Mouse (Mus musculus) erythroblast, embryonic 14.5 days (primary cell): ENCODE data around the gene Galnt17.

Experiments
- GATA1 ChIP-seq: IDR thresholded peaks from 2 replicates; pipeline ENCODE4 v1.6.1; 2012; ENCODE audit warnings: low read length, inconsistent platforms, mixed read lengths
- TAL1 ChIP-seq: IDR thresholded peaks from 3 replicates; pipeline ENCODE4 v1.6.1; 2012; ENCODE audit warnings: low read length, inconsistent platforms, mixed read lengths

GRCm38 (mm10) chr5:131277227-131277626 is 31.1 kb downstream of the Galnt17 start:
- TF ChIP-seq TAL1 (no peak), GATA1 (no peak)
